Mouse (Mus musculus) adrenal gland, postnatal 4 days (tissue): ENCODE data around the gene Tmem39a. TPM values are rescaled to one million over a fixed set of nuclear protein-coding genes. Genes with fewer than 3 reads are reported as not detected.
A peak's percentile ranks its signal among the peaks of the same experiment; 100 is the strongest.

Experiments
- DNase-seq, 2 experiments: peaks; one replicate each; pipeline ENCODE4 v3.0.0; 2021 to 2022; ENCODE audit warnings: low spot score in 2 of 2, mixed read lengths in 2 of 2
- total RNA-seq, 2 experiments: library from RNA; stranded (reverse); gene quantifications; 2 replicates each; pipeline ENCODE4 v1.2.3; 2021

Gene Tmem39a
- total RNA-seq, 2 experiments from 2014 or later: 71.9 to 75.7 TPM

DNA sequence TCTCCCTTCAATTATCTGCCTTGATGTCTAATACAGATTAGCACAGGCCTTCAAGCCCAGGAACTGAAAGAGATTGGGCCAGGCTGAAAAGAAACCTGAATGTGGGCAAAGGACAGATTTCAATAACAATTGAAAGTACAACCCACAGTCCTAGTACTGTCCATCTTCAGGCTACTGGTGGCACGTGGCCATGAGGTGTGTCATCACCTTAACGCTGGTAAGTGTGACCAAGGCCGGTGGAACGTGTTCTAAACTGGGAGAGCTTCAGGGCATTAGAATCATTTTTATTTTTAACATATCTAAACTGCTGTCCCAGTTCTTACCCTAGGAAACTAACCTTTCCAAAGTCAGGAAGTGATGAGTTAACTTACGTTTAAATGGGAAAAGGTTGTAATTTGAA is 28.7 kb downstream of the Tmem39a start:
- no peak for DNase-seq

DNA sequence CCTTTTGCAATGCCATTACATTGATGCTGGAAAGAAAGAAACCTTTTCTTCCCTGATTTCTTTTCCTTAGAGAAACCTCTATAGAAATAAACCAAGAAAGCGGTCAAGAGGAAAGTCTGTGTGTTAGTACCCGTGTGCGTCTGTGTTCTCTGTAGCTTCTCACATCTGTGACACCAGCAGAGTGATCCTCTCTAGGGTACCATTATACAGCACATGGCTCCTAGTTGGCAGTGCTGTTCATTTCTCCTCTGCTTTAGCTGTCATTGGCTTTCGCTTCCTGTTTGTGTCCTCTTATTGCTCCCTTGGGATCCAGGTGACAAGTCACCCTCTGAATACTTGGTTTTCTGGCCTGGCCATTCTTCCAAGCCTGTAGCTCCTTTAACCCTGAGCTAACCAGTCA is 29.1 kb downstream of the Tmem39a start:
- no peak for DNase-seq

DNA sequence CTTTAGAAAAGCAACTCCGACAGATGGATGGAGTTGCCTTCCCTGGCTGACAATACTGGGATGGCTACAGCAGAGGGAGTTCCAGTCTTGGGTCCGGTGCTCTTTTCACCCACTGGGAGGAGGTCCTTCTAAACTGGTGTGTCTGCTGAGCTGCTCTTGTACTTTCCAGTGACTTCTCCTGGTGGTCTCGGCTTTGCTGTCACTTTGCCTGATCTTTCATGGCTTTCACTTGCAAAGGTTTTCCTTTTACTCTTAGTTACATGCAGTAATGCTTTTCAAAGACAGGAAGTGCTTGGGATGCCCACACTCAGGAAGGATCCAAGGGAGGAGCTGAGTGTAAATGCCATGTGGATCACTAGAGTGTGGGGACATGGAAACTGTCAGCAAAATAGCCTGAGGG is 33.0 kb downstream of the Tmem39a start:
- no peak for DNase-seq

DNA sequence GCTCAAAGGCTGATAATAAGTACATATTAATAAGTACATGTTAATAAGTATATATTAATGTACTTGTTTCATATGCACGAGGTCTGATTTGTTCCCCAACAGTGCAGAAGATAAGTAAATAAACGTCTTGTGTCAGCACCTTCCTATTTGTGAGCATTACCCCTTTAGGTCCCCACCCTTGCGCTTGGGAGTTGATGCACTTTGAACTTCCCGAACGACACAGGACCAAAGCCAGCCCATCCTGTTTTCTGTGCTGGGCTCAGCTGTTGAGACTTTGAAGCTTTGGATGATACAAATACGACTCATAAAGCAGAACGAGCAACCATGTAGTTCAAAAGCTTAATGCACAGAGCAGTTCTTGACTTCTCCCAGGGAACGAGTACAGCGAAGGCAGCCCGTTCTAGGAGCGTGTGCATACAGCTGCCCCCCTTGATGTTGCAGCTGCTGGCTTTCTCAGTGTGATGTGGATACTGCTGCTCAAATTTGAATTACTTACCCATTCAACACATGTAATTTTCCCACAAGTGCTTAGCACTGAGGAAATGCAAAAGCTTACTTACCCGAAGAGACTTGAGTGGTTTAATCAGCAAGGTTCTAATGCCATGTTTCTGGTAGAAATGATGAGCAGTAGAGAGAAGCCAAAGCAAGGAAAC is 33.7 kb downstream of the Tmem39a start:
- no peak for DNase-seq

DNA sequence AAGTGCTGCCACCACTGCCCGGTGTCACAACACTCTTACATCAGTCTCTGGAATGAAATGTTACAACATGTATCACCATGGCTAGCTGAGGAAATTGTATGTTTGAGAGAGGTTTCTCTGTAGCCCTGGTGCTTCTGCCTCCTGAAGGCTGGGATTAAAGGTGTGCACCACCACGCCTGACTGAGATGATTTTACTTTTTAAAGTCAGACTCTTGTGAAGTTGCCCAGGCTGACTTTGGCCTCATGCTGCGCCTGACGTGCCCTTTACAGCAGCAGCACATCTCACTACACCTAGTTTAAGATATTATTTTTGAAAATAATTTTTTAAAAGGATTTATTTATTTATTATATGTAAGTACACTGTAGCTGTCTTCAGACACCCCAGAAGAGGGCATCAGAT is 34.4 kb downstream of the Tmem39a start:
- no peak for DNase-seq

DNA sequence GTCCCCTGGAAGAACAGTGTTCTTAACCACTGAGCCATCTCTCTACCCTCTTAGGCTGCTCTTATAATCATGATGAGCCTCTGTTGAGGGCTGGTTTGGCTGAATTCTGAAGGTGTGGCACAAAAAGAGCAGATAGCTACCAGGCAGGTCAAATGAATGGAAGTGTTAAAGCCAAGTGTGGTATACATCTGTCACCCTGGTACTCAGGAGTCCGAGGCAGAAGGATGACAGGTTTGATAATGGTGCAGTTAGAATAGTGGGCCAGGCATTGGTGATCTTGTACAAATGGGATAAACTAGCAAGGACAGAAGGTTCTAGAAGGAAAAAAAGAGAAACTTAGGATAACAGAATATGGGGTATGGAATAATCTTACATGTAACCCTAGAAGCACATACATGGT is 35.9 kb downstream of the Tmem39a start:
- DNase-seq: no peak

DNA sequence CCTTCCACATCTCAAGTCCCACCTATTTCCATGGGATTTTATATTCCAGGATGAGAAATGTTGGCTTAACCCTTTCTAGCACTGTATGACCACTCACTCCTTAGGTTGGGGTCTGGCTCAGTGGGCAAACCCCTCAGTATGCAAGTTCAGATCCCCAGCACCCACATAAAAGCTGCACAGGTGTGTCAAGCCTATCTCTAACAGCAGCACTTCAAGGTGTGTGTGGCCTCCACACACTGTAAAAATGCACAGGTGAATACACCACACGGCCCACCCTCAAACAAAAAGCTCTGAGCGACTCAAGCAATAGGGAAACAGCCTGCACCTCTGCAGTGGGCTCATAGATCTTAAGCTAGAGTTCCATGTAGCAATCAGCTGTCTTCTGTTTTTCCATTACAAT is 37.6 kb downstream of the Tmem39a start:
- DNase-seq: no peak

DNA sequence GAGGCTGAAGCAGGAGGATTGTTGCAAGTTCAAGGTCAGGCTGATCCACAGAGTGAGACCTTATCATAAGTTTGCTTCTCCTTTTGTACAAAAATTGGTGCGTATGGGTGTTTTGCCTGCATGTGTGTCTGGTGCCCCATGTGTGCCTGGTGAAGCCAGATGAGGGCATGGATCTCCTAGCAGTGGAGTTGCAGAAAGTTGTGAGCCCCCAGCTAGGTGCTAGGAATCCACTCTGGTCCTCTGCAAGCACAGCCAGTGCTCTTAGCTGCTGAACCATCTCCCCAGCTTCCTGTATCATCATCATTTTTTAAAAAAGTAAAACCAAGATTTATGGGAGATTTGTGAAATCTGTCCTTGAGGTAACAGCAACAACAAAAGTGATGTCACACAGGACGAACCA is 38.2 kb downstream of the Tmem39a start:
- DNase-seq: no peak

DNA sequence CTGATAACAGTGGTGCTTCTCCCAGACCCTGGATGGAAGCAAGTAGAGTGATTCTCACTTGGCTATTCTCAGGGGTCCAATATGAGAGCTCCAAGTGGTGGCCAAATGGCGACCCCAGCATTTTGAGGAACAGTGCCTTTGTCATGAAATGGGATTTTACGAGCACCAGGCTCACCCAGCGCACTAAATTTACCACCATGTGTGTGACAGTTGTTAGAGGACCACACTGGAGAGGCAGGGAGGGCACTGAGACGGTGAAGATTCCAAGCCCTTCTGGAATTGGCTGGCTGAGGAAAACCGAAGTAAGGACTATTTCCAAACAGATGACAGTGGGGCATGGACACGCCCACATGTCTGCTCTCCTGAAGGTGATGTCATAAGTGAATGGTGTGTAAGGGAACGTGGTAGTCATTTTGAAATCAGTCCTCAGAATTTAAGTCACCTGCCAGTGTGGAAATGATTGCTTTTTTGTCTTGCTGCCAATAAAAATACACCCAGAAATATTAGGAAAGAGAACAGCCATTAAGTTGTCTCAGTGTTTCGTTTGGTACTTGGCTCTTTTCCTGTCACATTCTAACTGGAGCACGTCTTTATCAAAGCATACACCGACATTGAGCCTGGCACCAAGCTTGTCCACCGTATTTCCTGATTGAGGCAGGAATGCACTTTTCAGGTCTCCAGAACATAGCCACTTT is 40.6 kb downstream of the Tmem39a start:
- DNase-seq: no peak

DNA sequence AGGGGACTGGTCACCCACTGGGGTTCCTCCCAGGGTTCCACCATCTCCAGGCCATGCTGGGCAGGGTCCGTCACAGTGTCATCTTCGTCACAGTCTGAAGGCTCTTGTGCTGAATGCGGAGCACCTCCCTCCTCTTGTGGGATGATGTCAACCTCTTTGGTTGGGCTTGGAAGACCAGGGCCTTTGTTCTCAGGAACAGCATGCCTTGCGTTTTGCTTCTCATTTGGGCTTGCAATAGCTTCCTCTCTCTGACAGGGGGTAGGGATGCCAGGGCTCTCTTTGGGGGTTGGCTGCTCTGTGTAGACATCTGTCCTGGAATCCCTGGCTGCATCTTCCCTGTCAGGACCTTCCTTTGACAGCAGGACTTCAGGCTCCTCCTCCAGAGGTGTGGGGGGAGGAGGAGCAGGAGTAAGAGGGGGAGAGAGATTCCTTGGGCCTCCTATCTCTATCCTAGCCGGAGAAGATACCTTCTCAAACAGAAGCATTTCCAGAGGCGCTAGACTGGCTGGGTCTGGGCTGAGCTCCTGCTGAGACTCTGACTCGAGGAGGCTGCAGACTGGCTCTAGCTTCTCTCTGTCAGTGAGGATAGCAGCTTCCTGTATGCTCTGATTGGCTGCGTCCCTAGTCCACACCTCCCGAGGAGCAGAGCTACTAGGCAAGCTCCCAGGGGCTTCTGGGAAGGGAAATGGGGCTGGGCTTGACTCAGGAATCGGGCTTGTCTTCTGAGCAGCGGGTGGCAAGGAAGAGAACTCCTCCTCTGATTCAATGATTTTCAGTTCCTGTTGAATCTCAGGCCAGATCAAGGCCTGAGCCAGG is 44.7 kb downstream of the Tmem39a start:
- no peak for DNase-seq

DNA sequence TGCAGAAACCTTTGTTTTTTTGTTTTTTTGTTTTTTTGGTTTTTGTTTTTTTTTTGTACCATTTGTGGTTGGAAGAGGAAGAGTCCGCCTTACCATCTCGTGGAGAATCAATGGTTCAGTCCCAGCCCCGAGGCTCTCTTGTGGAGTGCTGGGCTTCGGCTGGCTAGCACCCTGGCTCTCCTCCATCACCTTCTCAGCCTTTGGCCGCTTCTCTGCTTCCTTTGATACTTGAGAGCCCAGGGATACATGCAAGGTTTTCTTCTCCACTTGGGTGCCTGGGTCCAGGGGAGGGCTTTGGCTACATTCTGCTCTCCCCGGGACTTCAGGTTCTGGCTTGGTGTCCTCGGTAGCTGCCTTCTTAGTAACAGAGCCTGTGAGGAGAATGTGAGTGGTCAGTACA is 48.0 kb downstream of the Tmem39a start:
- no peak for DNase-seq

DNA sequence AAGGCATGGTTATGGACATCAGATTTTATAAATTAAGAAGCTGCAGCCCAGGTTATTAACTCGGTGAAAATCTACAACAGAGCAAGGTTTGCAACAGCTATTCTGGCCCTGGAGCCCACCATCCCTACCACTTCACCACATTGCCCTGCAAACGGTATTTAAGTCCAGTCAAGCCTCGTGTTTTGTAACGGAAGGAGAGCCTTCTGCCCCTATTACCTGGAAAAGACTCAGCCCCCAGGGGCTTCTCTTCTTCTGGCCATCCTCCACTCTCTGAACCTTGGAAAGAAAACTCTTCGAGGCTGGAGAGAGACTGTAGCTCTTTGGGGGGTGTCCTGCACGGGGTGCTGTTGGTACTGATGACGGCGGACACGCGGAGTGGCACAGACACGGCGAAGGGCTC is 50.2 kb downstream of the Tmem39a start:
- no peak for DNase-seq

DNA sequence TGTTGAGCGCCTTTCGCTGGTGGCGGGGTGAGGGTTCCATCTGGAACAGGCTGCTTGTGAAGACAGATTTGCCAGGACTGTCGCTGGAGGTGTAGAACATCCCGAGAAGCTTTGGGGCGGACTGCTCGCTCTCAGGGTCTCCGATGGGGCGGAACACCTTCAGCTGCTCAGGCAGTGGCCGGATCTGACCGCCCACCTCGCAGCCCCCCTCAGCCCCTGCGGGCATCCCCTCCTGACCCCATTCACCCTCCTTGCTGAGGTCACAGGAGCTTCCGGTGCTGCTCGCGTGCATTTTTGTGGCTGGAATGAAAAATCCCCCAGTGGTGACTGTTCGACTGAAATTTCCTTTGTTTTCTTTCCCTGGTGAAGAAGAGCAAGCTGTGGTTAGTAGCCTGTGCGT is 50.6 kb downstream of the Tmem39a start:
- DNase-seq: no peak

DNA sequence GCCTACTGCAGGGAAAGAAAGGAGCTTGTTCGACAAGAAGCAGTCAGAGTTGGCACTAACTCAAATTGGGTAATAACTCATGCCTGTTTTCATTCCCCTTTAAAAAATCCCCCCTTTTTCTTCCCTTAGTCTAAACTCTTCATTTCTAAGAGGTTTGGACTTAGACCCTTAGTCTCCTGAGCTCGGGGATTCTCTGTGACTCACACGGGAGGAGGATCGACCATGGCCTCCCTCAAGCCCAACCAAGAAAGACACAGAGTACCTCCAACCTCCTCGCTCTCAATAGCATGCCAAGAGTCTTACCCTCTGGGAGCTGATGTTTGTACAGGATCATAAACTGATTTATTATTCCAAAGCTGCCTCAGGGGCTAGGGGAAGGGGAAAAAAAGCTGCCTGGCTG is 54.1 kb downstream of the Tmem39a start:
- DNase-seq: no peak

DNA sequence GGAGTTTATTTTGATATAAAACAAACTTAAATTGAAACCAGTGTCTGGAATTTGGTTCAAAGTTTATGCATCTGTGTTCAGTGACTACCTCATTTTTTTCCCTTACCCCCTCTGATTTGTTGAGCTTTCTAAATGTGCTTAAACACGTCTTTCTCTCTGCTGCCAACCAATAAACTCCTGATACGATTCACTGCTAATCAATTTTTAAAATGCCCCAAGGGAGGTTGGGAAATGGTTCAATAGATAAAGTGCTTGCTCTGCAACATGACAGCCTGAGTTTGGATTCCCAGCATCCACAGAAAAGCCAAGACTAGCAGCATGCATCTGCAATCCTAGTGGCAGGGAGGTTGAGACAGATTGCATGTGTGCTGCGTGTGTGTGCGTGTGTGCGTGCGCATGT is 55.1 kb downstream of the Tmem39a start:
- DNase-seq: no peak

DNA sequence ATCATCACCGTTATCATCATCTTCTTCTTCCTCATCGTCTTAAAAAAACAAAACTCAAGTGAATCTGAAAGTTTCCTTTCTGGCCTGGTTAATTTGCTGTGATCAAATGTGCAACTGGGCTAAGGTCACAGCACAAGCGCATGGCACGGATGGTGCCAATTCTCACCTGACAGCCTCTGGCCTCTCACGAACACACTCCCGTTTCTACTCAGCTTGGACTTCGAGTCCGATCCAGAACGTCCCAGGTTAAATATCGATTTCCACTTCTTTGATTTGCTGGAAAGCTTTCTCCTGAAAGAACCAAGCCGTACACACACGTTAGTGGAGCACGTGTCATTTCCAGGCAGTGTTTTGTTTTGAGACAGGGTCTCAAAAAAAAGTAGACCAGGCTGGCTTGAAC is 59.5 kb downstream of the Tmem39a start:
- DNase-seq: no peak

DNA sequence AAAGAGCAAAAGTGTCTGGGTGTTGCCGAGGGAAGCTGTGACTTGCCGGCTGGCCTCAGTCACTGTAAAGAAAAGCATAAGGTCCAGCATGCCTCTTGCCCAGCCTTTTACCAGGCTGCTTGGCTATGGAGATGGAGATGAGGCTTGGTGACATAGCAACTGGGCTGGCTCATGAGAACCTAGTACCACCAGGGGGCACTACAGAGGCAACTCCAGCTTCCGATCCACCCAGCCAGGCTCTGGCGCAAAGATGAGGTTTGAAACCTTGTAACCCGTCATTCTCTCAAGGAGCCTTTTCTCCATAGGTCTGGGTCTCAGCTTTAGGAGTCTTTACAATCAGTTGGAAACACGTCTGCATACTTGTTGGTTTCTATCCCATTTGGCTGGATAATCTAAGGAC is 60.6 kb downstream of the Tmem39a start:
- DNase-seq: peak; percentile 48 to 53

DNA sequence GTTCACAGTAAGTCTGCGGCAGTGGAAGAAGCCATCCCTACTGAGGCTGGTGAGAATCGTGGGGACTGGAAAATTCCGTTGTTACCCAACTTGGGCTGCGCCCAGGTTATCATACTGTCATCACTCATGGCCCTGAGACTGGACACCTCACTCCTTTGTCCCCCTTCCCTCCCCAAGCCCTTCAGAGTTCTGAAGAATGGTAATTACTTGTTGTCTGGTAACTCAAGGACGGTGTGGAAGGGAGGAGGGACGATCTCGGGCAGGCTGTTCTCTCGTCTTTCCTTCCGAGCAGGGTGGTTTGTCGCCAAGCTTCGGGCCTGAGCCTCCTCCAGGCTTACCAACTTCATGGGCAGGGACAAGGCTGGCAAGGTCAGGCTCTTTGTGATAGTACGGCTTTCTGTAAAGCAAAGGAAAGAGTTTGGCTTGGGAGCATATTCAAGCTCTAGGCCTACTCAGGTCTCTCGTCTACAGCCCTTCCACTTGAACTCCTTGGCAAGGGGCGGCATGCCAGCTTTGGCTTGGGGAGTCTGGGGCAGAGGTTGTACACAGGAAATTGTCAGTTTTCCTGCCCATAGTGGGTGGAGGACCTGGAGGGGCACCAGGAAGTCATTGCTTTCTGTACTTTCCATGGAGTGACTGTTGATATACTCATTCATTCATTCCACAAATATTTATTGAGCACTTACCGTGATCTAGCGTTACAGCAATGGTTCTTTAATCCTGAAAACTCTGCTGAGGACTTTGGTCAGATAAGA is 62.4 kb downstream of the Tmem39a start:
- no peak for DNase-seq

DNA sequence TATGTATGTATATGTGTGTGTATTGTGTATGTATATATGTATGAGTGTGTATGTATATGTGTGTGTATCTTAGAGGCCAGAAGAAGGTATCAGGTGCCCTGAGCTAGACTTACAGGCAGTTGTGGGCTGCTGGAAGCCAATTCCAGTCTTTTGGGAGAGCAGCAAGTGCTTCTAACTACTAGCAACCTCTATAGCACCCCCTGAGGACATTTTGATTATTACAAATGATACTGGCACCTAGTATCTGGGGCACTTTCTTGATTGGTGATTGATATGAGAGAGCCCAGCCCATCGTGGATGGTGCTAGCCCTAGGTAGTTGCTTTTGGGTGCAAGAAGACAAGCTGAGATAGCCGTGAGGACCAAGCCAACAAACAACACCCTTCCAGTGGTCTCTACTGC is 63.8 kb downstream of the Tmem39a start:
- no peak for DNase-seq

DNA sequence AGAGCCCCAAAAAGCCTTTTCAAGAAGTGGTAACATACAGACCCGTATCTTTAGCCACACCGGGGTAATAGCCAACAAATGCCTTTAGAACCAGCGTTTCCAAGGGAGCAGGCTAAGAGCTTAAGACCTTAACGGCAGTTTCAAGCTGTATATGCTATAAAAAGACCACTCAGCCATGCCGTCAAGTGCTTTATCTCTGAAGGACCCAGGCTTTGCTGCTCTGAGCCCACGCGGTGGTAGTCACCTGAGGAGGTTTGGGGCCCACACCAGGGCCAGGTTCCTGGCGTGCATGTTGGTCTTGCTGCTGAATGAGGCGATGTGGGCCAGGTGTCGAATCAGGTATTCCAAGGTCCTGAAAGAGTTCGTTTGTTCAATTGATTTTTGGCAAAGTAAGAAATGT is 65.8 kb downstream of the Tmem39a start:
- no peak for DNase-seq

DNA sequence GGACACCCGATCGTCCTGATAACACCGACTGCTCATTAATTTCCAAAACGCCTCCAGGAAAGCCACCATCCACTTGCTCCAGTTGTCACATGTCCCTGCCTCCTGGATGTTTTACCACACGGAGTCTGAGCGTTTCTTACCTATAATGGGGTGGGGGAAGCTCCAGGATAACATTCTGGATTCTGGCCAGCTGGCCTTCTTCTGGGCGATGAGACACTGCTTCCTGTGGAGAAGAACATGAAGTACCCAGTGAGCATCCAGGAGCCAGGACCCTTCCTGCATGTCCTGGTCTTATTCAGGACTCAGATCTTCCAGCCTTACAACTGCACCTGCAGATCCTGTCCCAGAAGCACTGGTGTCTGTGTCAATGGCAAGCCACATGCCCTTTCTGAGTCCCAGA is 66.9 kb downstream of the Tmem39a start:
- DNase-seq: no peak
